In the genomic region with DNA sequence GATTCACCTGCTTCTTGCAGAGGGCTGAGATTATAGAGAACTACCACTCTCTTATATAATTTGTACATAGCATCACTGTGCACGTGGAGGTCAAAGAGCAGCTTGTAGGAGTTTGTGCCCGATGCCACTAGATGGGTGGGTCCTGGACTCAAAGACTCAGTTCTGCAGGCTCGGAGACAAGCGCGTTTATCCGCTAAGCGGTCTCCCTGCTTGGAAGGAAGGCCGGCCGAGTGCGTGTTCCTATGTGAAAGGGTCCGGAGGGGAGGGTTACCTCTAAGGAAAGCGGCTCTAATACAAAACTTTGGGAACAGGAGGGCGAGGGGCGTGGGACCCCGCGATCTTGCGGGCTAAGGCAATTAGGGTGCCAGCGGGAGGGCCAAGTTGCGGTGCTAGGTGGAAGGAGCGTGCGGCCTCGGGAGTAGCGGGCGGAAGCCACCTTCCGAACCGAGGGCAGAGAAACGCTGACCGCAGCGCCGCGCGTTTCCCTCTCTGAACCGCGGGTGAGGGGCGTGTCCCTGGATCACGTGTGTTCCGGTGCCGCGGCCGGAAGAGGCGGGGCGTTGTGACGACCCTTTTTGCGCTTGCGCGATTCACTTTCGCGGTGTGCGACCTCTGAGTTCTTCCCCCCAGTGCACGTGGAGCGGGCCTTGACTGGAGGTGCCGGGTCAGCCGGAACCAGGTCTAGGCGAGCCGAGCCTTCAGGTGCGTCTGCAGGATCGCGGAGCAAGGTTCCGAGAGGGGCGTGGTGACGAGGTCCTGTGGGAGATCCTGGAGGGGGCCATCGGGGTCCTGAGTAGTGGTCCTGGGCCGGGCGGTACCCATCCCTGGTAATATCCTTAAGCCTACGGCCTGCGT, we compare ENCODE assay signal across 7 mouse cellular contexts. TPM values are rescaled to one million over a fixed set of nuclear protein-coding genes. Genes with fewer than 3 reads are reported as not detected.
DNase-seq lines count a peak whose midpoint lies in the region; TF ChIP-seq lines count a peak whose summit lies in the region.

Gene Nop2, plus strand, starts transcription at position 608 of the 855 bp plus-strand sequence.

- H3K4me3 ChIP-seq in cortical plate, adult 2 months (ENCODE audit: insufficient read depth, low read length), result peak within 1 kb of the TSS; percentile 87
- H3K4me3 ChIP-seq in midbrain, embryonic 10.5 days, result peak within 1 kb of the TSS; percentile 94

- H3K9me3 ChIP-seq in midbrain, embryonic 10.5 days (replicated peaks), result no peaks in the 10 kb centered on the region

- TF ChIP-seq POLR2A in cortical plate, adult 2 months (IDR thresholded peaks at IDR 0.05; ENCODE audit: extremely low read depth, insufficient read depth, low read length), result peak; percentile 88

- H3K27ac ChIP-seq in cortical plate, adult 2 months (ENCODE audit: insufficient read depth, low read length), result 0 out of 2 replicates have a peak within 1 kb of the TSS, but pooled peaks have one; percentile 31
- peak within 1 kb of the TSS; percentile 91 for H3K27ac ChIP-seq in midbrain, embryonic 10.5 days (replicated peaks)

- peaks cover 1% of the 10 kb centered on the region; the same call in 1 of the 2 replicates for H3K4me1 ChIP-seq in cortical plate, adult 2 months (ENCODE audit: control insufficient read depth, insufficient read depth, low read length)
- H3K4me1 ChIP-seq in midbrain, embryonic 10.5 days, result peaks cover 22% of the 10 kb centered on the region

- intact Hi-C loops in left cerebral cortex, postnatal 25 days (cut with DNase I), result no loop called here

- H3K36me3 ChIP-seq in midbrain, embryonic 10.5 days, result peaks cover 78% of the 10 kb centered on the region

- TF ChIP-seq CTCF in cortical plate, adult 2 months (IDR thresholded peaks at IDR 0.05; ENCODE audit: extremely low read depth, insufficient read depth, low read length), result no peak

- H3K27me3 ChIP-seq in midbrain, embryonic 10.5 days (ENCODE audit: low read depth, poor library complexity, severe bottlenecking), result no peaks in the 10 kb centered on the region

- WGBS in midbrain, embryonic 10.5 days, result under 1% methylated on average over 66 of the region's 66 CpGs

- DNase-seq in adipocyte (ENCODE audit: low spot score), result peak; percentile 97
- peak; percentile 89 for DNase-seq in gastrocnemius, postnatal 10 days
- peak; percentile 98 for DNase-seq in induced T-regulatory cell, adult 2 months (ENCODE audit: low read depth)
- DNase-seq in left cerebral cortex, postnatal 25 days (ENCODE audit: low spot score in 2 of 2), result peak; percentile 78 to 85
- peak; percentile 96 for DNase-seq in midbrain, embryonic 10.5 days (ENCODE audit: low spot score)
- DNase-seq in right cerebral cortex, postnatal 4 days, result peak; percentile 86

RNA-seq across cellular contexts. Expression of gene Nop2, which starts in this region (rescaled TPM):
- polyA plus RNA-seq in cortical plate, adult 2 months (2012; rRNA removed), result 20.0 and 21.5 TPM in 2 replicates
- total RNA-seq in gastrocnemius, postnatal 10 days (2021), result 10 to 100 TPM; 16.0 to 21.1 TPM
- total RNA-seq in left cerebral cortex, postnatal 25 days (2021), result 10 to 100 TPM; 27.1 to 28.0 TPM
- polyA plus RNA-seq in midbrain, embryonic 10.5 days (2016; fragmentation: Nextera tagmentation; extraction: Ambion mirVana), result 72.6 and 86.4 TPM in 2 replicates

Comparison
In these comparisons a context has a peak if more than half of its experiments do, and no peak if none do; other contexts are left out.
1. Peak in every context shown above with its lines: DNase-seq, H3K4me3 ChIP-seq and H3K27ac ChIP-seq.